Mouse (Mus musculus) CH12.LX (cell line): ENCODE results near the gene Fggy.

Source experiments
- CTCF ChIP-seq, 2 experiments: IDR thresholded peaks in 1 of 2; conservative IDR thresholded peaks in 1 of 2; 2 replicates each; pipeline ENCODE4 v1.5.1; 2011 to 2012; ENCODE audit warnings: low read depth in 2 of 2, low read length in 2 of 2, improper control_type of control experiment in 1 of 2, inconsistent platforms in 1 of 2, mild to moderate bottlenecking in 1 of 2, moderate library complexity in 1 of 2
- EP300 ChIP-seq: IDR thresholded peaks from 2 replicates; pipeline ENCODE4 v1.6.1; 2011; ENCODE audit warnings: low read length, improper control_type of control experiment
- HCFC1 ChIP-seq: IDR thresholded peaks from 2 replicates; pipeline ENCODE4 v1.6.1; 2012; ENCODE audit warnings: low read depth, mild to moderate bottlenecking, inconsistent platforms, low read length, improper control_type of control experiment
- MAZ ChIP-seq: IDR thresholded peaks from 2 replicates; pipeline ENCODE4 v1.6.1; 2012; ENCODE audit warnings: low read depth, mild to moderate bottlenecking, inconsistent platforms, low read length, improper control_type of control experiment, moderate library complexity
- MEF2A ChIP-seq: IDR thresholded peaks from 2 replicates; pipeline ENCODE4 v1.6.1; 2014; ENCODE audit warnings: low read depth, mild to moderate bottlenecking, inconsistent platforms, low read length, improper control_type of control experiment, borderline replicate concordance
- NELFE ChIP-seq: IDR thresholded peaks from 2 replicates; pipeline ENCODE4 v1.6.1; 2011; ENCODE audit warnings: low read depth, low read length, improper control_type of control experiment
- PAX5 ChIP-seq: IDR thresholded peaks from 2 replicates; pipeline ENCODE4 v1.6.1; 2012; ENCODE audit warnings: low read length, inconsistent platforms, mixed read lengths
- POLR2A ChIP-seq: IDR thresholded peaks from 2 replicates; pipeline ENCODE4 v1.6.1; 2011; ENCODE audit warnings: low read depth, mild to moderate bottlenecking, improper control_type of control experiment, low read length
- SIN3A ChIP-seq: IDR thresholded peaks from 2 replicates; pipeline ENCODE4 v1.6.1; 2012; ENCODE audit warnings: low read length, improper control_type of control experiment, inconsistent platforms
- SMC3 ChIP-seq: IDR thresholded peaks from 2 replicates; pipeline ENCODE4 v1.6.1; 2011; ENCODE audit warnings: low read depth, low read length, improper control_type of control experiment
- USF1 ChIP-seq: IDR thresholded peaks from 2 replicates; pipeline ENCODE4 v1.6.1; 2014; ENCODE audit warnings: low read depth, mild to moderate bottlenecking, inconsistent platforms, low read length, improper control_type of control experiment
- ZC3H11A ChIP-seq: IDR thresholded peaks from 2 replicates; pipeline ENCODE4 v1.6.1; 2012; ENCODE audit warnings: low read depth, mild to moderate bottlenecking, inconsistent platforms, low read length, improper control_type of control experiment
- ZNF384 ChIP-seq: IDR thresholded peaks from 2 replicates; pipeline ENCODE4 v1.6.1; 2012; ENCODE audit warnings: low read depth, low read length, improper control_type of control experiment, inconsistent platforms

GRCm38 (mm10) chr4:95729142-95729826, 172.0 kb downstream of the Fggy start:
- TF ChIP-seq CTCF (conservative IDR thresholded peaks at IDR 0.05 in 1 of 2, IDR thresholded peaks at IDR 0.05 in 1 of 2; ENCODE audit: low read depth in 2 of 2, low read length in 2 of 2) (no peak; a peak in 1 of 4 replicates), POLR2A (no peak), HCFC1 (no peak), MEF2A (no peak), MAZ (0 out of 2 replicates have a peak, but pooled peaks have one; percentile 38), SMC3 (no peak; the same call in 1 of the 2 replicates), EP300 (peak; percentile 83), SIN3A (no peak; the same call in 1 of the 2 replicates), ZC3H11A (no peak), PAX5 (no peak), NELFE (no peak), ZNF384 (no peak), USF1 (no peak)
